Mouse (Mus musculus) heart, postnatal 0 days (tissue): ENCODE measurements around the gene Rwdd3.

Source experiments
- CTCF ChIP-seq: IDR thresholded peaks from 2 replicates; pipeline ENCODE4 v1.5.1; 2016; ENCODE audit warnings: antibody characterized with exemption, control low read depth, low read depth
- EP300 ChIP-seq: IDR thresholded peaks from 2 replicates; pipeline ENCODE4 v1.6.1; 2016; ENCODE audit warnings: antibody characterized with exemption, low read depth

DNA sequence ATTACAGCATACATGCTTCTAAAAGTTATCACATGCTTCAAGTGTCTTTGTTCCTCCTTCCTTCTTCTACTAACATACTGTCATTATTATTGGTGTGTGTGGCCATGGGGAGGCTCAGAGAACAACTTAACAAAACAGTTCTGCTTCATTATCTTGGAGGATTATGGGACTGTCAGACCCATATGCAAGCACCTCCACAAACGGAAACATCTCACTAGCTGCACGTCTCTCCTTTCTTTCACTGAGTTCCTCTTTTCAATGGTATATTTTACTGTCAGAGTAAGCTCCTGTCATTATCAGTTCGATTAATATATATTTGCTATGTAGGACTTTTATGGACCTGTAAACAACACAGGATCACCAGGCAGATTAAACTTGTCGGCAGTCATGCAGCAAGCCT is 11.1 kb downstream of the Rwdd3 start:
- TF ChIP-seq CTCF (no peak), EP300 (no peak)
